Mouse (Mus musculus) CH12.LX (cell line): ENCODE results near the gene Polm. TPM values are rescaled to one million over a fixed set of nuclear protein-coding genes. Genes with fewer than 3 reads are reported as not detected.

Experiments used
- DNase-seq: peaks from one replicate; pipeline ENCODE4 v3.0.0-alpha.2; 2013; ENCODE audit errors: extremely low read depth
- H3K27ac ChIP-seq: 2 replicates; pipeline ENCODE4 v1.5.1; 2012; ENCODE audit warnings: low read depth, mild to moderate bottlenecking, control low read depth, moderate library complexity; ENCODE audit not compliant: insufficient read depth
- H3K27me3 ChIP-seq: replicated peaks from 2 replicates; pipeline ENCODE3; 2012; ENCODE audit warnings: inconsistent platforms
- H3K36me3 ChIP-seq, 2 experiments: replicated peaks in 1 of 2; 2 replicates each; pipeline versions ENCODE3 to v1.6.1; 2012; ENCODE audit warnings: inconsistent platforms in 1 of 2, low read length in 1 of 2, mild to moderate bottlenecking in 1 of 2, mixed read lengths in 1 of 2, moderate library complexity in 1 of 2; ENCODE audit not compliant: control insufficient read depth in 1 of 2, insufficient read depth in 1 of 2
- H3K4me1 ChIP-seq, 2 experiments: 2 replicates each; pipeline ENCODE4 v1.6.1; 2012; ENCODE audit warnings: inconsistent platforms in 1 of 2, moderate library complexity in 1 of 2; ENCODE audit not compliant: insufficient read depth in 2 of 2, control insufficient read depth in 1 of 2
- H3K4me2 ChIP-seq: 2 replicates; pipeline ENCODE4 v1.6.1; 2012; ENCODE audit warnings: low read depth, mild to moderate bottlenecking, control low read depth; ENCODE audit not compliant: poor library complexity, insufficient read depth, severe bottlenecking
- H3K4me3 ChIP-seq, 3 experiments: fragments of 150-350 bp in 1 of 3; sonication (generic) in 1 of 3; replicated peaks in 1 of 3; 2 replicates each; pipeline versions ENCODE3 to v1.5.1; 2011 to 2012; ENCODE audit warnings: low read depth in 2 of 3, low read length in 2 of 3, mild to moderate bottlenecking in 2 of 3, moderate library complexity in 2 of 3, control low read depth in 1 of 3, improper control_type of control experiment in 1 of 3, inconsistent platforms in 1 of 3, mixed read lengths in 1 of 3; ENCODE audit not compliant: poor library complexity in 1 of 3
- H3K79me2 ChIP-seq: replicated peaks from 2 replicates; pipeline ENCODE4 v1.6.1; 2012; ENCODE audit warnings: mild to moderate bottlenecking, moderate library complexity; ENCODE audit not compliant: control insufficient read depth, poor library complexity, insufficient read depth, severe bottlenecking; ENCODE audit errors: extremely low read depth
- H3K9ac ChIP-seq: 2 replicates; pipeline ENCODE4 v1.6.1; 2012; ENCODE audit warnings: low read depth, mild to moderate bottlenecking, control low read depth, moderate library complexity; ENCODE audit not compliant: insufficient read depth
- H3K9me3 ChIP-seq: replicated peaks from 2 replicates; pipeline ENCODE3; 2012; ENCODE audit warnings: low read length, inconsistent platforms, mixed read lengths
- BHLHE40 ChIP-seq: IDR thresholded peaks from 2 replicates; pipeline ENCODE4 v1.6.1; 2011; ENCODE audit warnings: mild to moderate bottlenecking, low read depth, low read length, improper control_type of control experiment
- E2F4 ChIP-seq: IDR thresholded peaks from 2 replicates; pipeline ENCODE4 v1.6.1; 2011; ENCODE audit warnings: low read depth, low read length, improper control_type of control experiment; ENCODE audit not compliant: insufficient replicate concordance
- EP300 ChIP-seq: IDR thresholded peaks from 2 replicates; pipeline ENCODE4 v1.6.1; 2011; ENCODE audit warnings: low read length, improper control_type of control experiment
- ETS1 ChIP-seq: conservative IDR thresholded peaks from 2 replicates; pipeline ENCODE4 v1.6.1; 2012; ENCODE audit warnings: low read depth, mild to moderate bottlenecking, inconsistent platforms, low read length, improper control_type of control experiment, moderate library complexity
- GABPA ChIP-seq: IDR thresholded peaks from 2 replicates; pipeline ENCODE4 v1.6.1; 2012; ENCODE audit warnings: low read depth, low read length, improper control_type of control experiment, inconsistent platforms; ENCODE audit not compliant: insufficient replicate concordance
- HCFC1 ChIP-seq: IDR thresholded peaks from 2 replicates; pipeline ENCODE4 v1.6.1; 2012; ENCODE audit warnings: low read depth, mild to moderate bottlenecking, inconsistent platforms, low read length, improper control_type of control experiment
- IRF4 ChIP-seq: IDR thresholded peaks from 2 replicates; pipeline ENCODE4 v1.6.1; 2014; ENCODE audit warnings: low read depth, mild to moderate bottlenecking, inconsistent platforms, low read length, improper control_type of control experiment
- JUN ChIP-seq: IDR thresholded peaks from 2 replicates; pipeline ENCODE4 v1.6.1; 2011; ENCODE audit warnings: low read depth, mild to moderate bottlenecking, low read length, improper control_type of control experiment, moderate library complexity; ENCODE audit not compliant: insufficient read depth
- MAZ ChIP-seq: IDR thresholded peaks from 2 replicates; pipeline ENCODE4 v1.6.1; 2012; ENCODE audit warnings: low read depth, mild to moderate bottlenecking, inconsistent platforms, low read length, improper control_type of control experiment, moderate library complexity
- MEF2A ChIP-seq: IDR thresholded peaks from 2 replicates; pipeline ENCODE4 v1.6.1; 2014; ENCODE audit warnings: low read depth, mild to moderate bottlenecking, inconsistent platforms, low read length, improper control_type of control experiment, borderline replicate concordance
- MYC ChIP-seq: IDR thresholded peaks from 2 replicates; pipeline ENCODE4 v1.6.1; 2011; ENCODE audit warnings: low read depth, mild to moderate bottlenecking, improper control_type of control experiment, low read length
- NELFE ChIP-seq: IDR thresholded peaks from 2 replicates; pipeline ENCODE4 v1.6.1; 2011; ENCODE audit warnings: low read depth, low read length, improper control_type of control experiment
- SIN3A ChIP-seq: IDR thresholded peaks from 2 replicates; pipeline ENCODE4 v1.6.1; 2012; ENCODE audit warnings: low read length, improper control_type of control experiment, inconsistent platforms
- SMC3 ChIP-seq: IDR thresholded peaks from 2 replicates; pipeline ENCODE4 v1.6.1; 2011; ENCODE audit warnings: low read depth, low read length, improper control_type of control experiment
- TCF12 ChIP-seq: IDR thresholded peaks from 2 replicates; pipeline ENCODE4 v1.6.1; 2014; ENCODE audit warnings: low read depth, mild to moderate bottlenecking, inconsistent platforms, low read length, improper control_type of control experiment
- UBTF ChIP-seq: IDR thresholded peaks from 2 replicates; pipeline ENCODE4 v1.6.1; 2012; ENCODE audit warnings: low read depth, mild to moderate bottlenecking, inconsistent platforms, low read length, improper control_type of control experiment, moderate library complexity
- USF2 ChIP-seq: conservative IDR thresholded peaks from 2 replicates; pipeline ENCODE4 v1.6.1; 2011; ENCODE audit warnings: low read depth, low read length, improper control_type of control experiment
- ZC3H11A ChIP-seq: IDR thresholded peaks from 2 replicates; pipeline ENCODE4 v1.6.1; 2012; ENCODE audit warnings: low read depth, mild to moderate bottlenecking, inconsistent platforms, low read length, improper control_type of control experiment
- ZKSCAN1 ChIP-seq: IDR thresholded peaks from 2 replicates; pipeline ENCODE4 v1.6.1; 2012; ENCODE audit warnings: low read depth, inconsistent platforms, low read length, improper control_type of control experiment, borderline replicate concordance
- ZNF384 ChIP-seq: IDR thresholded peaks from 2 replicates; pipeline ENCODE4 v1.6.1; 2012; ENCODE audit warnings: low read depth, low read length, improper control_type of control experiment, inconsistent platforms
- dilution Hi-C: fragments of 300-500 bp; cut with MboI; formaldehyde crosslinking; loops from 2 replicates; pipeline ENCODE4 v1.14.3; 2020; ENCODE audit warnings: low sequenced_read_pairs; ENCODE audit not compliant: extremely low pct_unique_long_range_greater_than_20kb, extremely low pct_ligation_motif_present
- in situ Hi-C: fragments of 300-500 bp; cut with MboI; formaldehyde crosslinking; loops from 3 replicates; pipeline ENCODE4 v1.14.3; 2019; ENCODE audit warnings: low sequenced_read_pairs, low pct_ligation_motif_present, low pct_unique_long_range_greater_than_20kb, mixed read lengths
- polyA plus RNA-seq: library from polyadenylated mRNA; unstranded; fragments of >175 nt; gene quantifications from 2 replicates; pipeline ENCODE4 v1.2.1, GENCODE M21; 2012; ENCODE audit warnings: low read depth; ENCODE audit not compliant: insufficient read length
- total RNA-seq, 2 experiments: library from RNA; depleted of rRNA; stranded (reverse); fragments of 300-350 nt in 1 of 2; fragments of >200 nt in 1 of 2; gene quantifications; 2 replicates each; pipeline ENCODE4 v1.2.3; 2012 to 2014

Gene Polm
- total and polyA plus RNA-seq, 3 experiments = 1.9 to 9.7 (median 4.1) TPM

DNA sequence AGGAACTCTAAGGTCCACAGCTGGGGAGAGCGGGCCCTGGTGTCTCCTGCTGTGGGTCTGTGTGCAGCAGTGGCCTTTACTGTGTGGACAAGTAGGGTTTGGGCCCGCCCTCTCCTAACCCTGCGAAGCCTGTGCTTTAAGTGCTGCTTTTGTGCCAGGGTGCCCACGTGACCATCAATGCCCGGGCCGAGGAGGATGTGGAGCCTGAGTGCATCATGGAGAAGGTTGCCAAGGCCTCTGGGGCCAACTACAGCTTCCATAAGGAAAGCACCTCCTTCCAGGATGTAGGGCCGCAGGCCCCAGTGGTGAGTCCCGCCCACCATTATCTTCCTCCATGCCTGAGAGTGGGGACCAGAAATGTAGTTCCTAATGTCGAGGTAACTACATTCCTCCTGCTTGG is 42.5 kb downstream of the Polm start:
- no peak overlapping the region for H3K4me2 ChIP-seq
- H3K9ac ChIP-seq = no peak overlapping the region
- H3K79me2 ChIP-seq = peaks cover 5% of the 10 kb centered on the region; the same call in 1 of the 2 replicates
- DNase-seq = no peak
- H3K27me3 ChIP-seq = no peaks in the 10 kb centered on the region
- TF ChIP-seq ZKSCAN1 (no peak), MYC (no peak), ZNF384 (no peak), NELFE (no peak), SIN3A (no peak), UBTF (no peak), HCFC1 (no peak), GABPA (no peak), BHLHE40 (no peak), E2F4 (no peak), MEF2A (no peak), MAZ (no peak), ETS1 (no peak), USF2 (no peak), EP300 (no peak), SMC3 (no peak), JUN (no peak), TCF12 (no peak)
- no peak overlapping the region for H3K27ac ChIP-seq
- H3K36me3 ChIP-seq = peaks cover 76 to 92% of the 10 kb centered on the region in 2 experiments
- no peak overlapping the region for H3K4me3 ChIP-seq
- dilution Hi-C loops (no loop called here), in situ Hi-C loops (no loop called here)
- H3K9me3 ChIP-seq = no peaks in the 10 kb centered on the region
- H3K4me1 ChIP-seq = peaks cover 6 to 26% of the 10 kb centered on the region in 2 experiments

DNA sequence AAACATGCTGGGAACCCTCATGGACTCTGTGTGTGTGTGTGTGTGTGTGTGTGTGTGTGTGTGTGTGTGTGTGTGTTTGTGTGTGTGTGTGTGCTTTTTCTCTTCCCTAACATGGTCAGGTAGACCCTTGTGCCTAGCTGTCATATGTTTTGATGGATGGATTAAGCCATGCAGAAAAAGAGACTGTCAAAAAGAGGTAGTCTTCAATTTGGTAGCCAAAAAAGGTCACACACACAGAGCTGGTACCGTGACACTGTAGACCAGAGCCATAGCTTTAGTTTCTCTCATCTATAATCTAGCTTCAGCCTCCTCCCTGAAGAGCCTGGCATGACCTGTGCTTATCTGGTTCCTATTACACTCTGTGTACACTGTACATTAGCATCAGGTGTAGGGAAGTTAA is 47.4 kb downstream of the Polm start:
- TF ChIP-seq EP300 = no peak
- no peak for TF ChIP-seq ZNF384
- TF ChIP-seq MEF2A = no peak
- no peak for TF ChIP-seq ZC3H11A
- TF ChIP-seq MYC = no peak
- no peak for TF ChIP-seq IRF4
- Histone ChIP-seq H3K36me3 (peaks cover 34 to 50% of the 10 kb centered on the region in 2 experiments), H3K27ac (0 out of 2 replicates have a peak overlapping the region, but pooled peaks have one; percentile 75), H3K4me3 (no peak overlapping the region), H3K4me1 (peaks cover 12 to 41% of the 10 kb centered on the region in 2 experiments), H3K27me3 (no peaks in the 10 kb centered on the region), H3K9me3 (no peaks in the 10 kb centered on the region), H3K9ac (peak overlapping the region; percentile 88; the same call in 1 of the 2 replicates), H3K79me2 (peaks cover 22% of the 10 kb centered on the region), H3K4me2 (peak overlapping the region; percentile 87)
- dilution Hi-C loops = no loop called here
- in situ Hi-C loops = no loop called here
- no peak for DNase-seq
